Mouse (Mus musculus): ENCODE results near the gene Nptx2. TPM values are rescaled to one million over a fixed set of nuclear protein-coding genes. Genes with fewer than 3 reads are reported as not detected.
A peak's percentile ranks its signal among the peaks of the same experiment; 100 is the strongest.

The Nptx2 gene
- polyA plus RNA-seq (2011; ENCODE audit: insufficient read depth, insufficient read length, low replicate concordance, missing spikeins): 1.4 TPM in 1 of 2 replicates, not detected in the other

DNA sequence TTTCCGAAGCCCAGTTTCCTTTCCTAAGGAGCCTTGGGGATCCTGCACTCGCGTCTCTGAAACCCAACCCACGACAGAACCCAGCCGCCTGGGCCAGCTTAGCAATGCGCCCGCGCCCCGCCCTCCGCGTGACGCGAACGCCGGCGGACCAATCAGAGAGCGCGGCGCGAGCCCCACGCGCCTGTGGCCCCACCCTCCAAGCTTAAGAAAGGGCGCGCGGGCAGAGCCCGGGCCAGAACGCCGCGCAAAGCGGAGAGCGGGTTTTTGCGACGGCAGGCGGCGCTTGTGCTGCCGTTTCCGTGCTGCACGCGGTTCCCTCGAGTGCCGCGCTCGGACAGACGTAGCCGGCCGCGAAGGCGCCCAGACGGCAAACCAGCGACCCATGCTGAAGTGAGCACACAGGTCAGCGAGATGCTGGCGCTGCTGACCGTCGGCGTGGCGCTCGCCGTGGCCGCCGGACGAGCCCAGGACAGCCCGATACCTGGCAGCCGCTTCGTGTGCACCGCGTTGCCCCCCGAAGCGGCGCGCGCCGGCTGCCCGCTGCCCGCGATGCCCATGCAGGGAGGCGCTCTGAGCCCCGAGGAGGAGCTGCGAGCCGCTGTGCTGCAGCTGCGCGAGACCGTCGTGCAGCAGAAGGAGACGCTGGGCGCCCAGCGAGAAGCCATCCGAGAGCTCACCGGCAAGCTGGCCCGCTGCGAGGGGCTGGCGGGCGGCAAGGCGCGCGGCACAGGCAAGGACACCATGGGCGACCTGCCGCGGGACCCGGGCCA, at the start of gene Nptx2:
TSS of gene Nptx2 (plus strand) at position 250 of the 770 bp plus-strand sequence.
- 5% methylated on average over 99 of the region's 99 CpGs for WGBS
- no peak for TF ChIP-seq POLR2A (IDR thresholded peaks at IDR 0.05; ENCODE audit: borderline replicate concordance, control insufficient read depth, low read depth, low read length)
- TF ChIP-seq CTCF (IDR thresholded peaks at IDR 0.05; ENCODE audit: control insufficient read depth, insufficient read depth, low read length): no peak
- no peaks in the 10 kb centered on the region for H3K4me1 ChIP-seq (ENCODE audit: control insufficient read depth, insufficient read depth, low read length)
- no peak within 1 kb of the TSS for H3K27ac ChIP-seq (ENCODE audit: control insufficient read depth, insufficient read depth, low read depth, low read length, poor library complexity)
- no peak within 1 kb of the TSS for H3K4me3 ChIP-seq (replicated peaks; ENCODE audit: control insufficient read depth, low read depth, low read length)

- no peak overlapping the region for H3K4me3 ChIP-seq (replicated peaks; ENCODE audit: control insufficient read depth, low read depth, low read length)
- 79% methylated on average over 7 of the region's 7 CpGs for WGBS
- no peaks in the 10 kb centered on the region for H3K4me1 ChIP-seq (ENCODE audit: control insufficient read depth, insufficient read depth, low read length)
- H3K27ac ChIP-seq (ENCODE audit: control insufficient read depth, insufficient read depth, low read depth, low read length, poor library complexity): no peak overlapping the region
- no peak for TF ChIP-seq CTCF (IDR thresholded peaks at IDR 0.05; ENCODE audit: control insufficient read depth, insufficient read depth, low read length)
- no peak for TF ChIP-seq POLR2A (IDR thresholded peaks at IDR 0.05; ENCODE audit: borderline replicate concordance, control insufficient read depth, low read depth, low read length)
These were observed 49.2 kb upstream of the Nptx2 start for GRCm38 (mm10) chr5:144496481-144496880.

DNA sequence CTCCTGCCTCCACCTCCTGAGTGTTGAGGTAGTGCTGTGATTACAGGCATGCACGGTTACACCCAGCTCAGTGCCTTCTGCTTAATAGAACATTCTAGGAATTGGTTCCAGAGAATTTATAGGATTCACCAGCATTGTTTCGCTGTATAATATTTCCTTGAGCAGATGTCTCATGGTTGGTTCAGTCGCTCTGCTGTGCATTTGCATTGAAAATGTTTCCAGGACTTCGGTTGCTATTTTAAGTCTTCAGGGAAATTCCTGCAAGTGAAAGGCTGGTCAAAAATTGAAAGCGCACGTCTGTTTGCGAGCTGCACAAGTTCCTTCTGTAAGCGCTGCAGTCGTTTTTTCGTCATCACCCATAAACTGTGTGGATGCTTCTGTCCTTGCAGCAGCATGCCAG, 41.5 kb upstream of the Nptx2 start:
- Histone ChIP-seq H3K4me3 (replicated peaks; ENCODE audit: control insufficient read depth, low read depth, low read length) (no peak overlapping the region), H3K27ac (ENCODE audit: control insufficient read depth, insufficient read depth, low read depth, low read length, poor library complexity) (no peak overlapping the region), H3K4me1 (ENCODE audit: control insufficient read depth, insufficient read depth, low read length) (no peaks in the 10 kb centered on the region)
- WGBS: 81% methylated on average over 10 of the region's 10 CpGs
- no peak for TF ChIP-seq POLR2A (IDR thresholded peaks at IDR 0.05; ENCODE audit: borderline replicate concordance, control insufficient read depth, low read depth, low read length)
- TF ChIP-seq CTCF (IDR thresholded peaks at IDR 0.05; ENCODE audit: control insufficient read depth, insufficient read depth, low read length): no peak

DNA sequence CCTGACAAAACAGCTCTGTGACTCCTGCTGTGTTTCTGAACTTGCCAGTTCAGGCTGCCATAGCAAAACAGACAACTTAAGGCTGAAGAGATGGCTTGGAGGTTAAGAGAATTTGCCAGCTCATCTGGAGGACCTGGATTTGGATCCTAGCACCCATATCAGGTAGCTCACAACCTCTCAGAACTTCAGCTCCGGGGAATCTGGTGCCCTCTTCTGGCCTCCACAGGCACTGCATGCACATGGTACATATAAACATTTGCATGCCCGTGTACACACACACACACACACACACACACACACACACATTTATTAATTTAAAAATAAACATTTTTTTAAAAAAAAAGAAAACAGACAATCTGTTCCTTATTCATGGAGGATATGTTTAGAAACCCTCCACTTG, 40.0 kb upstream of the Nptx2 start:
- Histone ChIP-seq H3K4me1 (ENCODE audit: control insufficient read depth, insufficient read depth, low read length) (no peaks in the 10 kb centered on the region), H3K27ac (ENCODE audit: control insufficient read depth, insufficient read depth, low read depth, low read length, poor library complexity) (no peak overlapping the region), H3K4me3 (replicated peaks; ENCODE audit: control insufficient read depth, low read depth, low read length) (no peak overlapping the region)
- 75% methylated on average over 2 of the region's 2 CpGs for whole genome bisulfite sequencing
- TF ChIP-seq POLR2A (IDR thresholded peaks at IDR 0.05; ENCODE audit: borderline replicate concordance, control insufficient read depth, low read depth, low read length) (no peak), CTCF (IDR thresholded peaks at IDR 0.05; ENCODE audit: control insufficient read depth, insufficient read depth, low read length) (no peak)

- no peak for TF ChIP-seq POLR2A (IDR thresholded peaks at IDR 0.05; ENCODE audit: borderline replicate concordance, control insufficient read depth, low read depth, low read length)
- no peak for TF ChIP-seq CTCF (IDR thresholded peaks at IDR 0.05; ENCODE audit: control insufficient read depth, insufficient read depth, low read length)
- Histone ChIP-seq H3K4me1 (ENCODE audit: control insufficient read depth, insufficient read depth, low read length) (no peaks in the 10 kb centered on the region), H3K4me3 (replicated peaks; ENCODE audit: control insufficient read depth, low read depth, low read length) (no peak overlapping the region), H3K27ac (ENCODE audit: control insufficient read depth, insufficient read depth, low read depth, low read length, poor library complexity) (no peak overlapping the region)
- WGBS: 69% methylated on average over 4 of the region's 4 CpGs
These were observed 39.5 kb upstream of the Nptx2 start for GRCm38 (mm10) chr5:144506156-144506555.

DNA sequence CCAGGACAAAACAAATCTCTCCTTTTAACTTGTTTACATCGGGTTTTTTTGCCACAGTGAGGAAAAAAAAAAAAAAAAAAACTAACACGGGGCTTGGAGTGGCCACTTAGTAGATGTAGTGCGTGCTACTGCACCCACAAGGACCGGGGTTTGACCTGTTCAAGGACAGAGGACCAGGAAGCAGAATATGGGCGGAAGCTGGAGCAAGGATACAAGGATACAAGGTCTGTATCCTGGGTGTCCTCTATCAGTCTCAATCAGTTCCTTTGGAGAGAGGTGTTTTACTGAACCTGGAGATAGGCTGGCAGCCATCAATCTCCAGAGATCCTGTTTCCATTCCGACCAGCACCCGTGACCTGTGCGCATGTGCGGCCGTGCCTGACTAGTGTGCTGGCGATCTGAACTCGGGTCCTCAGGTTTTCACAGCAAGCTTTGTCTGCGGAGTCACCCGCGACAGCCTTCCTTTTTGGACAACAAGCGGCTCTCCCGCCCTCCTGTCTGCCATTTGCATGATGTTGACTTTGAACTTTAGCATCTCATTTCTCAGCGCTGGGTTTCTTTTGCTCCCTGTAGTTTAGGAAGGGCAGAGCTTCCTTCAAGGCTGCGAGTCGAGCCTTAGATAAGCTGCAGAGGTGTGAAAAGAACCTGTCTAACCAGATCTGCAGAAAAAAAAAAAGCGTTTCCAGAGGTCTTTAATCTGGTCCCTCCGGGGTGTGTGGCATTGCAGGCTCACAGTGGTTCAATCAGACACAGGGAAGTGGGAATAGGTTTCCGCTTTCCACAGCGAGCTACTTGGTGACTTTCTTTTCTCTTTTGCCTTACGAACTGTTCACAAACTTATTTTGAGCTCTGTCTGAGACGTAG, 38.8 kb upstream of the Nptx2 start:
- TF ChIP-seq POLR2A (IDR thresholded peaks at IDR 0.05; ENCODE audit: borderline replicate concordance, control insufficient read depth, low read depth, low read length) (no peak), CTCF (IDR thresholded peaks at IDR 0.05; ENCODE audit: control insufficient read depth, insufficient read depth, low read length) (no peak)
- no peak overlapping the region for H3K27ac ChIP-seq (ENCODE audit: control insufficient read depth, insufficient read depth, low read depth, low read length, poor library complexity)

GRCm38 (mm10) chr5:144509431-144509830, 36.3 kb upstream of the Nptx2 start:
- 68% methylated on average over 7 of the region's 7 CpGs for WGBS
- TF ChIP-seq POLR2A (IDR thresholded peaks at IDR 0.05; ENCODE audit: borderline replicate concordance, control insufficient read depth, low read depth, low read length): no peak
- no peak for TF ChIP-seq CTCF (IDR thresholded peaks at IDR 0.05; ENCODE audit: control insufficient read depth, insufficient read depth, low read length)
- Histone ChIP-seq H3K4me1 (ENCODE audit: control insufficient read depth, insufficient read depth, low read length) (no peaks in the 10 kb centered on the region), H3K27ac (ENCODE audit: control insufficient read depth, insufficient read depth, low read depth, low read length, poor library complexity) (no peak overlapping the region), H3K4me3 (replicated peaks; ENCODE audit: control insufficient read depth, low read depth, low read length) (no peak overlapping the region)

More for the DNA sequence above, 38.8 kb upstream of the Nptx2 start:
- 33% methylated on average over 26 of the region's 26 CpGs for WGBS
- no peaks in the 10 kb centered on the region for H3K4me1 ChIP-seq (ENCODE audit: control insufficient read depth, insufficient read depth, low read length)
- H3K4me3 ChIP-seq (replicated peaks; ENCODE audit: control insufficient read depth, low read depth, low read length): no peak overlapping the region

DNA sequence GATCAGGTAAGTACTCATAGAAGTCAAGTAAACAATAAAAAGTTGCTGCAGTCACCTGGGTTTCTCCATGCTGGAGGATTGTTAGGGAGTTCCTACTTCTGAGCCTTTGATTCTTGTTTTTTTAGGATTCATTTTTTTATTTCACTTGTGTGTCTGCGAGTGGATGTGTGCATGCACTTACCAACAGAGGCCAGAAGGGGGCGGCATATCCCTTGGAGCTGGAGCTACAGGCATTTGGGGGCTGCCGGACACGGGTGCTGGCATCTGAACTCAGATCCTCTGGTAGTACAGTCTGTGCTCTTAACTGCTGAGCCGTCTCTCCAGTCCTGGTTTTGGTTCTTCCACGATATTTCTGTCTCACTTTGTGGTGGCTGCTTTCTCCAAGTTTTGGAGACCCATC, 31.0 kb upstream of the Nptx2 start:
- 63% methylated on average over 6 of the region's 6 CpGs for WGBS
- H3K4me1 ChIP-seq (ENCODE audit: control insufficient read depth, insufficient read depth, low read length): no peaks in the 10 kb centered on the region
- TF ChIP-seq POLR2A (IDR thresholded peaks at IDR 0.05; ENCODE audit: borderline replicate concordance, control insufficient read depth, low read depth, low read length) (no peak), CTCF (IDR thresholded peaks at IDR 0.05; ENCODE audit: control insufficient read depth, insufficient read depth, low read length) (0 out of 2 replicates have a peak, but pooled peaks have one; percentile 10)
- H3K4me3 ChIP-seq (replicated peaks; ENCODE audit: control insufficient read depth, low read depth, low read length): no peak overlapping the region
- no peak overlapping the region for H3K27ac ChIP-seq (ENCODE audit: control insufficient read depth, insufficient read depth, low read depth, low read length, poor library complexity)
